Mouse (Mus musculus) lung, embryonic 15.5 days (tissue): ENCODE data around the gene Ppp2r5c. TPM values are rescaled to one million over a fixed set of nuclear protein-coding genes. Genes with fewer than 3 reads are reported as not detected.

Experiments used
- ATAC-seq: fragments of 200-750 bp; cut with Nextera tagmentation; 2 replicates; pipeline ENCODE4 v1.8.0; 2017; ENCODE audit warnings: moderate number of reproducible peaks, borderline replicate concordance; ENCODE audit not compliant: low FRiP score, low TSS enrichment; ENCODE audit errors: extremely low read depth
- H3K27ac ChIP-seq: fragments of 300-500 bp; sonication (generic); 2 replicates; pipeline ENCODE4 v1.5.1; 2015; ENCODE audit warnings: moderate library complexity, mild to moderate bottlenecking, inconsistent platforms
- H3K27me3 ChIP-seq: fragments of 300-500 bp; sonication (generic); 2 replicates; pipeline ENCODE4 v1.6.1; 2015; ENCODE audit warnings: inconsistent platforms
- H3K36me3 ChIP-seq: fragments of 300-500 bp; sonication (generic); 2 replicates; pipeline ENCODE4 v1.6.1; 2015; ENCODE audit warnings: inconsistent platforms
- H3K4me1 ChIP-seq: fragments of 300-500 bp; sonication (generic); 2 replicates; pipeline ENCODE4 v1.6.1; 2015; ENCODE audit warnings: inconsistent platforms
- H3K4me2 ChIP-seq: fragments of 300-500 bp; sonication (generic); 2 replicates; pipeline ENCODE4 v1.6.1; 2015; ENCODE audit warnings: inconsistent platforms, mild to moderate bottlenecking, moderate library complexity
- H3K4me3 ChIP-seq: fragments of 300-500 bp; sonication (generic); 2 replicates; pipeline ENCODE4 v1.5.1; 2015; ENCODE audit warnings: mild to moderate bottlenecking, inconsistent platforms
- H3K9ac ChIP-seq: fragments of 300-500 bp; sonication (generic); 2 replicates; pipeline ENCODE4 v1.6.1; 2015; ENCODE audit warnings: inconsistent platforms
- H3K9me3 ChIP-seq: fragments of 300-500 bp; sonication (generic); 2 replicates; pipeline ENCODE4 v1.6.1; 2016; ENCODE audit warnings: inconsistent platforms
- WGBS: fragments of 180-500 bp; shearing (Covaris S2); methylation state at CpG from one replicate; pipeline ENCODE4 v1.1.7; 2015; 5-methylcytosine and 5-hydroxymethylcytosine counted together
- polyA plus RNA-seq: library from polyadenylated mRNA; unstranded; fragments of >200 nt; fragmentation: Nextera tagmentation; extraction: Ambion mirVana; gene quantifications from 2 replicates; pipeline ENCODE4 v1.2.1, GENCODE M21; 2015

Gene Ppp2r5c
- polyA plus RNA-seq, 1 experiment from 2014 or later = 171 TPM

DNA sequence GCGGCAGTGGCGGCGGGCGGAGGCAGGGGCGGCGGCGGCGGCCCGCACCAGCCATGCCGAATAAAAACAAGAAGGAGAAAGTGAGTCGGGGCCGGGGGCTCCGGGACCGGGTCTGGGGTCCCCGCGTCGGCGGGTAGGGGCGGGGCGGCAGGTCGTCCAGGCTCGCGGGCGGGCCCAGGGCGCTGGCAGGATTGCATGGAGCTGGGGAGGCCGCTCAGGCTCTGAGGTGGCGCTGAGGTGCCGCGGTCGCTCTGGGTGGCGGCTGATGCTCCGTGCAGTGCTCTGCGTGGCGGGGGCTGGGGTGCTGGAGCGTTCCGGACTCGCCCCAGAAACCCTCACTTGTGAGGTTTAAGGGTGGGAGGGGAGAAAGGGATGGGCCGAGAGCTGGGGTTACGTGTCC, 386 bp downstream of the Ppp2r5c start:
- 0% methylated on average over 31 of the region's 39 CpGs for WGBS
- peak overlapping the region; percentile 94 for H3K4me2 ChIP-seq
- 0 out of 2 replicates have a peak, but pooled peaks cover 6% of the 10 kb centered on the region for H3K27me3 ChIP-seq
- H3K27ac ChIP-seq = peak overlapping the region; percentile 71
- ATAC-seq = peak; percentile 61
- peak overlapping the region; percentile 71 for H3K4me3 ChIP-seq
- H3K36me3 ChIP-seq = no peaks in the 10 kb centered on the region
- peaks cover 19% of the 10 kb centered on the region for H3K4me1 ChIP-seq
- H3K9ac ChIP-seq = peak overlapping the region; percentile 76
- no peaks in the 10 kb centered on the region for H3K9me3 ChIP-seq

GRCm38 (mm10) chr12:110448767-110449166, 1.8 kb downstream of the Ppp2r5c start:
- H3K27ac ChIP-seq = no peak overlapping the region
- 87% methylated on average over 10 of the region's 10 CpGs for WGBS
- H3K27me3 ChIP-seq = 0 out of 2 replicates have a peak, but pooled peaks cover 5% of the 10 kb centered on the region
- H3K4me2 ChIP-seq = no peak overlapping the region
- peaks cover 19% of the 10 kb centered on the region for H3K4me1 ChIP-seq
- no peaks in the 10 kb centered on the region for H3K36me3 ChIP-seq
- H3K9me3 ChIP-seq = no peaks in the 10 kb centered on the region
- no peak for ATAC-seq
- H3K9ac ChIP-seq = no peak overlapping the region
- no peak overlapping the region for H3K4me3 ChIP-seq

GRCm38 (mm10) chr12:110454223-110454622, 7.3 kb downstream of the Ppp2r5c start:
- H3K4me1 ChIP-seq = no peaks in the 10 kb centered on the region
- no peaks in the 10 kb centered on the region for H3K27me3 ChIP-seq
- no peak overlapping the region for H3K4me3 ChIP-seq
- 4% methylated on average over 5 of the region's 5 CpGs for WGBS
- H3K9ac ChIP-seq = no peak overlapping the region
- no peaks in the 10 kb centered on the region for H3K36me3 ChIP-seq
- no peaks in the 10 kb centered on the region for H3K9me3 ChIP-seq
- H3K27ac ChIP-seq = no peak overlapping the region
- H3K4me2 ChIP-seq = no peak overlapping the region
- ATAC-seq = peak; percentile 62; the same call in 1 of the 2 replicates

GRCm38 (mm10) chr12:110456024-110456423, 9.1 kb downstream of the Ppp2r5c start:
- H3K27ac ChIP-seq = no peak overlapping the region
- H3K36me3 ChIP-seq = no peaks in the 10 kb centered on the region
- no peaks in the 10 kb centered on the region for H3K9me3 ChIP-seq
- no peak overlapping the region for H3K4me3 ChIP-seq
- no peak overlapping the region for H3K9ac ChIP-seq
- H3K4me1 ChIP-seq = no peaks in the 10 kb centered on the region
- ATAC-seq = no peak
- no peak overlapping the region for H3K4me2 ChIP-seq
- 79% methylated on average over 7 of the region's 7 CpGs for WGBS
- no peaks in the 10 kb centered on the region for H3K27me3 ChIP-seq

DNA sequence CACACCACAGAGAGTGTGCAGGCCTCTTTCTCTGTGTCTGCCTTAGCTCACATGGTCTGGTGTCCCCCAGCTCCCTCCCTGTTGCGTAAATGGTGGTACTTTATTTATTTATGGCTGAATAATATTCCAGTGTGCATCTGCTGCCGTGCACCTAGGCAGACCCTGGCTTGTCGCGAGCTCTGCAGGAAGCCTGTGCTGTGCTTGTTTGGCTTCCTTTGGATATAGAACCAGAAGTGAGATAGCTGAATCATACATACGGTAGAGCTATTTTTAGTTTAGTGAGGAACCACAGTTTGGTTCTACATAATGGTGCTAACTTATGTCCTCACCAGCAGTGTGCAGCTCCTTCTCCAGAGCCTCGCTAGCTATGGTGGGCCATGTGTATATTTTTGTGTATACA, 11.7 kb downstream of the Ppp2r5c start:
- Histone ChIP-seq H3K27me3 (no peaks in the 10 kb centered on the region), H3K36me3 (no peaks in the 10 kb centered on the region), H3K4me3 (no peak overlapping the region), H3K4me2 (no peak overlapping the region), H3K4me1 (no peaks in the 10 kb centered on the region), H3K9ac (no peak overlapping the region), H3K27ac (no peak overlapping the region), H3K9me3 (no peaks in the 10 kb centered on the region)
- 71% methylated on average over 6 of the region's 6 CpGs for WGBS
- ATAC-seq = no peak

DNA sequence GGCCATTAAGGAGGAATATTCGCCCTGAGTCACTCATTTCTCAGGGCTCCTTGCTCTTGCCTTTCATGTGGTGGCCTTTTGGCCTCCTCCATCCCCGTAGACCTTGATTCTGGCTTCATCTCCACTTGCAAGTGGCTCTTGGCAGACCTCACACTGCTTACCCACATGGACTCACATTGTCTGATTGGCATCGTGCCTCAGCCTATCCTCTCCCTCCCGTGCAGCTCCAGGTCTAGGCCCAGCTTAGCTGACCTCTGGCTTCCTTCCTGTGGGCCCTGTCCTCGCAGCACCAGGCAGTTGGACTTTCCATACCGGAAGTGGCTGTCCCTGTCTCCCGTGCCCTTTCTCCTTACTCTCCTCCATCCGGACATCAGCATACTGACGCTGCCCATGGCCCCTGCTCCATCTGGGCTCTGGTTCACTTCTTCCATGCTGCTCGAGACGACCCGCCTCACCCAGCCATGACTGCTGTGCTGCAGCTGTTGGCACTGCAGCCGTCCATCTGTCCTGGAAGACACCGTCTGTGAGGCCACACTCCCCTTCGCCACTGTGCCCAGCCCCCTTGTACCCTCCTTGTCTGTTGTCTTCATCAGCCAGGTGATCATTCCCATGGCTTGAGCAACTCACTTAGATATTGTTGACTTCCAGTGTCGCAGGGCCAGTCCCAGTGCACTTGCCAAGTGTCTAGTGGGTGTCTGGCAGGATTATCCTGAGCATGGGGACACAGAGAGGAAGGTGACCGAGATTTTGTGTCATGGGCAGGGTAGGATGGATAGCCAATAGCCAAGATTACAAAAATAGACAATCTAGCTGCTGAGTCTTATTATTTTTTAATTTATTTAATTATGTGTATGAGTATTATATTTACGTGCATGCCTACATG, 13.7 kb downstream of the Ppp2r5c start:
- ATAC-seq = 0 out of 2 replicates have a peak, but pooled peaks have one; percentile 37
- no peak overlapping the region for H3K27ac ChIP-seq
- H3K4me2 ChIP-seq = no peak overlapping the region
- no peak overlapping the region for H3K4me3 ChIP-seq
- no peaks in the 10 kb centered on the region for H3K27me3 ChIP-seq
- 76% methylated on average over 18 of the region's 18 CpGs for WGBS
- H3K9ac ChIP-seq = no peak overlapping the region
- 0 out of 2 replicates have a peak, but pooled peaks cover 4% of the 10 kb centered on the region for H3K4me1 ChIP-seq
- no peaks in the 10 kb centered on the region for H3K9me3 ChIP-seq
- no peaks in the 10 kb centered on the region for H3K36me3 ChIP-seq

DNA sequence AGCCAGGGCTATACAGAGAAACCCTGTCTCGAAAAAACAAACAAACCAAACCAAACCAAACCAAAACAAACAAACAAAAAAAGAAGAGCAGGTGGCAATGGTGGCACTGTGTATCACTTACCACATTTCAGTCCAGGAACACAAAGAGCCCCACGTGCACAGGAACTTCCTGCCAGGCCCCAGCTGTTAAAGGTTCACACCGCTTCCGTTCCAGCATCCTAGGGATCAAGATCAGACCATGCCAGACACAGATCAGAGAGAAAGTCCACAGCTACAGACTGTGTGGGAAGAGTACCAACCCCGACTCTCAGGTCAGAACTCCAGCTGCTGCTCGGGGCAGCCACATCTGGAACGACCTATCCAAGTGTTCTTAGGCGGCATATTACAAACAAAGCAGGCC, 16.8 kb downstream of the Ppp2r5c start:
- no peaks in the 10 kb centered on the region for H3K9me3 ChIP-seq
- H3K4me3 ChIP-seq = no peak overlapping the region
- H3K9ac ChIP-seq = no peak overlapping the region
- no peaks in the 10 kb centered on the region for H3K27me3 ChIP-seq
- H3K36me3 ChIP-seq = no peaks in the 10 kb centered on the region
- 69% methylated on average over 8 of the region's 8 CpGs for WGBS
- H3K4me1 ChIP-seq = 0 out of 2 replicates have a peak, but pooled peaks cover 4% of the 10 kb centered on the region
- no peak for ATAC-seq
- no peak overlapping the region for H3K4me2 ChIP-seq
- no peak overlapping the region for H3K27ac ChIP-seq

DNA sequence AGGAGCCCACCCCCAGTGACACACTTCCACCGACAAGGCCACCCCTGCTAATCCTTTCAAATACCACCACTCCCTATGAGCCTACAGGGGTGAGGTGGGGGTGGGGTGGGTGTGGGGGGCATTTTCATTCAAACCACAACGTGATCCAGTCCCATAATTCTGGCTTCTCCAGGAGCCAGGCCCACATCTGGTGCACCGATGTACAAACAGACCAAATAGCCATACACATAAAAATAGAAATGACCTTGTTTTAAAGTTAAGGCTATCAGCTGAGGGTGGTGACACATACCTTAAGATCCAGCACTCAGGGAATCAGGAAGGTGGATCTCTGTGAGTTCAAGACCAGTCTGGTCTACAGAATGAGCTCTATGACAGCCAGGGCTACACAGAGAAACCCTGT, 24.5 kb downstream of the Ppp2r5c start:
- Histone ChIP-seq H3K4me1 (peaks cover 10% of the 10 kb centered on the region), H3K9me3 (no peaks in the 10 kb centered on the region), H3K4me3 (no peak overlapping the region), H3K4me2 (no peak overlapping the region), H3K27me3 (no peaks in the 10 kb centered on the region), H3K27ac (no peak overlapping the region), H3K36me3 (no peaks in the 10 kb centered on the region), H3K9ac (no peak overlapping the region)
- ATAC-seq = no peak
- 74% methylated on average over 3 of the region's 3 CpGs for WGBS

GRCm38 (mm10) chr12:110472247-110472646, 25.3 kb downstream of the Ppp2r5c start:
- Histone ChIP-seq H3K36me3 (no peaks in the 10 kb centered on the region), H3K4me1 (peaks cover 10% of the 10 kb centered on the region), H3K9ac (no peak overlapping the region), H3K4me2 (no peak overlapping the region), H3K9me3 (no peaks in the 10 kb centered on the region), H3K4me3 (no peak overlapping the region), H3K27me3 (no peaks in the 10 kb centered on the region), H3K27ac (no peak overlapping the region)
- no peak for ATAC-seq
- 79% methylated on average over 3 of the region's 3 CpGs for WGBS

GRCm38 (mm10) chr12:110474497-110474896, 27.6 kb downstream of the Ppp2r5c start:
- Histone ChIP-seq H3K9ac (no peak overlapping the region), H3K27ac (no peak overlapping the region), H3K4me2 (no peak overlapping the region), H3K27me3 (no peaks in the 10 kb centered on the region), H3K4me3 (no peak overlapping the region), H3K9me3 (no peaks in the 10 kb centered on the region), H3K36me3 (no peaks in the 10 kb centered on the region), H3K4me1 (peaks cover 10% of the 10 kb centered on the region)
- 22% methylated on average over 8 of the region's 8 CpGs for WGBS
- no peak for ATAC-seq

- H3K36me3 ChIP-seq = no peaks in the 10 kb centered on the region
- peaks cover 10% of the 10 kb centered on the region for H3K4me1 ChIP-seq
- no peaks in the 10 kb centered on the region for H3K9me3 ChIP-seq
- H3K27ac ChIP-seq = no peak overlapping the region
- 76% methylated on average over 9 of the region's 9 CpGs for WGBS
- H3K27me3 ChIP-seq = no peaks in the 10 kb centered on the region
- no peak overlapping the region for H3K9ac ChIP-seq
- no peak overlapping the region for H3K4me3 ChIP-seq
- H3K4me2 ChIP-seq = no peak overlapping the region
- no peak for ATAC-seq
Observed at GRCm38 (mm10) chr12:110476561-110476960, 29.6 kb downstream of the Ppp2r5c start.

- Histone ChIP-seq H3K4me3 (no peak overlapping the region), H3K27ac (no peak overlapping the region), H3K4me1 (peaks cover 10% of the 10 kb centered on the region), H3K4me2 (no peak overlapping the region), H3K36me3 (no peaks in the 10 kb centered on the region), H3K9me3 (no peaks in the 10 kb centered on the region), H3K9ac (no peak overlapping the region), H3K27me3 (no peaks in the 10 kb centered on the region)
- no peak for ATAC-seq
- 86% methylated on average over 8 of the region's 8 CpGs for WGBS
Observed at GRCm38 (mm10) chr12:110477906-110478305, 31.0 kb downstream of the Ppp2r5c start.
